Mouse (Mus musculus): ENCODE results near the gene Ino80e. TPM values are rescaled to one million over a fixed set of nuclear protein-coding genes. Genes with fewer than 3 reads are reported as not detected.

The Ino80e gene
- polyA plus RNA-seq, 1 experiment from 2014 or later: 94.9 TPM

DNA sequence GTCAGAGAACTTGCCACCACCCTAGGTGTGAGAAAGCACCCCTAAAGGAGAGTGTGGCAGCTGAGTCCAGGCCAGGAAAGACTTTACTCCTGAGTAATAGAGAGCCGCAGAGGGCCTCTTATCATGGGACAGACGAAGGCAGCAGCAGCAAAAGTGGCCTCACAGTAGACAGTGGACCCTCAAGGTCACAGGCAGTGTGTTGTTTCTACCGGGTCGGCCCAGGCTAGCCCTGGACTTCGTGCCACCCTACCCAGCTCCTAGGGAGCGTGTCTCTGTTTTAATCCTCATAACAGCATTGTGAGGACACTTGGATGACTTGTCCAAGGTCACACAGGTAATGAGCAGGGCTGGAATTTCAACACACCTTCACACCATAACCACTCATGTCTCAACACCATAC lies 12.0 kb downstream of the Ino80e start:
- peaks cover 34% of the 10 kb centered on the region for H3K36me3 ChIP-seq (ENCODE audit: poor library complexity, severe bottlenecking)
- H3K4me1 ChIP-seq: peaks cover 21% of the 10 kb centered on the region
- 84% methylated on average over 6 of the region's 6 CpGs for WGBS
- no peak overlapping the region for H3K27ac ChIP-seq
- H3K4me2 ChIP-seq: no peak overlapping the region
- H3K9me3 ChIP-seq (replicated peaks): no peaks in the 10 kb centered on the region
- ATAC-seq: no peak
- peaks cover 17% of the 10 kb centered on the region for H3K27me3 ChIP-seq
- no peak overlapping the region for H3K9ac ChIP-seq
- H3K4me3 ChIP-seq: no peak overlapping the region

DNA sequence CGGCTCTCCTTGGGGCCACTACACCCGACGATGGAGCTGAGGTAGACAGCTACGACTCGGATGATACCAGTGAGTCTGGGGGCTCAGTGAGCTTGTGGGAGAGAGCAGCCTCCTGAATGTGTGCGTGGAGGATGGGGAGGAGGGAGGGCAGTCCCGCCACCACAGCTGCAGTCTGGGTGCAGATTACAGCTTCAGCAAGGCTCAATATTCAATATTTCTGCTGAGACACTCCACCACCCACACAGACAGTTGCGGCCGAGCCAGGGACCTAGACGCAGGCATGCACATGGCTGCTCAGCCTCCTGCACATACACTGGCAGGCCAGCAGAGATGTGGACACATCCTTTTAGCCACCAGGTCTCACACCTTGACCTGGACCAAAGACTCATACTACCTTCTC lies 13.4 kb downstream of the Ino80e start:
- ATAC-seq: 0 out of 2 replicates have a peak, but pooled peaks have one; percentile 9
- 23% methylated on average over 10 of the region's 10 CpGs for WGBS

DNA sequence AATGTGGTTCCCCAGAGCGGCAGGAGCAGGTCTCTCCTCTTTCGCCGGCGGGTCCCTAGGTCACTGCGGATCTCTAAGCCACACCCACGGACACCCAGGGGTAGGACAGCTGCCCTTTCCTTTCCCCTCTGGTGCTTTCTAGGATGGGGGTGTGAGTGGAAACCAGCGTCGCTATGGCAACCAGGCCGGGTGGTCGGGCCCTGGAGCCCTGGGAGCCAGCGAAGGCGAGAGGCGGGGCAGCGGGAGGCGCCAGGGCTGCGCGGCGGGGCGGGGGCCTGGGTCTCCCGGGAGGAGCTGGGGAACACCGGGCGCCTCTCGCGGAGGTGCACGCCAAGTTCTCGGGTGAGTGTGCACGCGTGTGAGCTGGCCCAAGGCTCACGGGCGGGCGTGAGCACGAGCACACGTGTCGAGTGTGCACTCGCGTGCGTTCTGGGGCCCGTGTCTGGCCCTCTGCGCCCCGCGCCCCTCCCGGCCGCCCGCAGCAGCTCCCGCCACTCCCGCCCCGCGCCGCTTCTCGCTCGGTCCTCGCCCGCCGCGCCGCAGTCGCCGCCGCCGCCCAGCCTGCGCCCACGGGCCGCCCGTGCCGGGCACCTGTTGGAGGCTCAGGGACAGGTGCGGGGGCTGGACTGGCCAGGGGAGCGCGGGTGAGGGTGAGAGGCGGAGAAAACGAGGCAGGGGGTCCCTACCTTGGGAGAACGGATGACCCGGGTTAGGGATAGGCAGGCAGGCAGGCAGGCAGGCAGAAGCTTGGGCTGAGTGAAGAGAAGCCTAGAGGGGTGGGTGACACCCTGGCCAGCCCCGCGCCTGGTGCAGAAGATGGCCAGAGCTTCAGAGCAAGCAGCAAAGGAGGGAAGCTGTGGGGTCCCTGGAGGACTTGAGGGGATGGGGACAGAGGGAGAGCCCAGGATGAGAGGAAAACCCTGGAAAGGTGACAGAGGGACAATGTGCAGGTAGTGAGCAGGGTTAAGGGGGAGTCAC lies 14.5 kb downstream of the Ino80e start:
- peaks cover 17% of the 10 kb centered on the region for H3K27me3 ChIP-seq

More for the DNA sequence above, 13.4 kb downstream of the Ino80e start:
- H3K4me2 ChIP-seq: peak overlapping the region; percentile 100
- peak overlapping the region; percentile 75 for H3K9ac ChIP-seq
- peak overlapping the region; percentile 58 for H3K4me3 ChIP-seq
- peaks cover 22% of the 10 kb centered on the region for H3K36me3 ChIP-seq (ENCODE audit: poor library complexity, severe bottlenecking)
- peaks cover 21% of the 10 kb centered on the region for H3K4me1 ChIP-seq
- no peaks in the 10 kb centered on the region for H3K9me3 ChIP-seq (replicated peaks)
- no peak overlapping the region for H3K27ac ChIP-seq
- peaks cover 17% of the 10 kb centered on the region for H3K27me3 ChIP-seq

DNA sequence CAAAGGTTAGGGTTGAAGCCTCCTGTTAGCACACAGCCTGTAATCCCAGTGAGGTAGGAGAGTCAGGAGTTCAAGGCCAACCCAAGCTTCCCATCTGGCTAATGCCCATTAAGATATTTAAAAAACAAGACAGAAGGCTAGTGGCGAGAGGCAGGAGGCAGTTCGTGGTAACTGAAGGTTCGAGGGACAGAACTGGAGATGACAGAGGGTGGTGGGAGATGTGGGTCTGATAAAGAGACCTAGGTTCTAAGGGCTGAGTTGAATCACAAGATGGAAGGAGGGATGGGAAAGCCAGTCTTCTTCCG lies 15.1 kb downstream of the Ino80e start, which contains the start of gene Doc2a:
Gene Doc2a, plus strand, starts transcription at position 301 of the 305 bp plus-strand sequence.
- peak within 1 kb of the TSS; percentile 58 for H3K4me3 ChIP-seq
- H3K4me2 ChIP-seq: peak within 1 kb of the TSS; percentile 100
- peaks cover 21% of the 10 kb centered on the region for H3K4me1 ChIP-seq
- H3K9ac ChIP-seq: peak within 1 kb of the TSS; percentile 75
- no peak within 1 kb of the TSS for H3K27ac ChIP-seq
- peaks cover 17% of the 10 kb centered on the region for H3K27me3 ChIP-seq
- H3K36me3 ChIP-seq (ENCODE audit: poor library complexity, severe bottlenecking): peaks cover 5% of the 10 kb centered on the region
- H3K9me3 ChIP-seq (replicated peaks): no peaks in the 10 kb centered on the region
- WGBS: 25% methylated on average over 4 of the region's 4 CpGs
- ATAC-seq: no peak

More for the DNA sequence above, 14.5 kb downstream of the Ino80e start:
- H3K9me3 ChIP-seq (replicated peaks): no peaks in the 10 kb centered on the region
- peaks cover 11% of the 10 kb centered on the region for H3K36me3 ChIP-seq (ENCODE audit: poor library complexity, severe bottlenecking)
- ATAC-seq: peak; percentile 52
- peak overlapping the region; percentile 100 for H3K4me2 ChIP-seq
- H3K27ac ChIP-seq: no peak overlapping the region
- peaks cover 21% of the 10 kb centered on the region for H3K4me1 ChIP-seq
- peak overlapping the region; percentile 58 for H3K4me3 ChIP-seq
- under 1% methylated on average over 60 of the region's 74 CpGs for WGBS
- H3K9ac ChIP-seq: peak overlapping the region; percentile 75

DNA sequence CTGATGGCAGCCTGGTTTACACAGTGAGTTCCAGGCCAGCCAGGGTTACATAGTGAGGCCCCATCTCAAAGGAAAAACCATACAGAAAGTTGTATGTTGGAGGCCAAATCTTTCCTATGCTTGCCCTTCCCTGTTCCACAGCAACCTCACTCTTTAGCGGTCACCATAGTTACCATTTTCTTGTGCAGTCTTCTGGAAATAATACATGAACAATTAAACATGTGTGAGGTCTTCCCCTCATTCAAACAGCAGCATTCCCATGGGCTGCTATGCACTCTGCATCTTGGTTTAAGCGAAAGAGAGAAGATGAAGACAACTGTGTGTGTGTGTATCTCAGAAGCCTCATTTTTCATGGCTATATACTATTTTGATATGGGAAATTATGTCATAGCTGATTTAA lies 16.7 kb downstream of the Ino80e start:
- no peaks in the 10 kb centered on the region for H3K9me3 ChIP-seq (replicated peaks)
- H3K27ac ChIP-seq: no peak overlapping the region
- 16% methylated on average over 2 of the region's 2 CpGs for WGBS
- ATAC-seq: no peak
- H3K36me3 ChIP-seq (ENCODE audit: poor library complexity, severe bottlenecking): no peaks in the 10 kb centered on the region
- H3K9ac ChIP-seq: no peak overlapping the region
- peaks cover 17% of the 10 kb centered on the region for H3K27me3 ChIP-seq
- H3K4me2 ChIP-seq: no peak overlapping the region
- no peak overlapping the region for H3K4me3 ChIP-seq
- H3K4me1 ChIP-seq: peaks cover 21% of the 10 kb centered on the region

DNA sequence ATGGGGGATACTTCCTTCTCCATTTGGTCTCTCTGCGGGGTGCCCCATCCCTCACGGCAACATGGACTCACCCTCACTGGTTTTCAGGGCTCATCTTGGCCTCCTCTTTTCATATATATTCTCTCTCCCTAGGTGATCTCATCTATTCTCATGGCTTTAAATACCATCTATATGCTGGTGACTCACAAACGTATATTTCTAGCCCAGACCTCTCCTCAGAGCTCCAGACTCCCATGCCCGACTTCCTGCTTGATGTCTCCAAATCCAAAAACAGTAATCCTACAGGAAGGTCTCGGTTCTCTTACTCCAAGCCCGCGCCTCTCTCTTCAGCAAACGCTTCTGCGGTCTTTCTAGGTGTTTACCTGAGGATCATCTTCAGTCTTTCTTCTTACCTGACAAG lies 18.9 kb downstream of the Ino80e start:
- no peak overlapping the region for H3K9ac ChIP-seq
- H3K27me3 ChIP-seq: peaks cover under 1% of the 10 kb centered on the region
- no peaks in the 10 kb centered on the region for H3K36me3 ChIP-seq (ENCODE audit: poor library complexity, severe bottlenecking)
- no peak overlapping the region for H3K4me3 ChIP-seq
- H3K27ac ChIP-seq: no peak overlapping the region
- no peak overlapping the region for H3K4me2 ChIP-seq
- WGBS: 84% methylated on average over 9 of the region's 9 CpGs
- peaks cover 12% of the 10 kb centered on the region for H3K4me1 ChIP-seq
- ATAC-seq: no peak
- no peaks in the 10 kb centered on the region for H3K9me3 ChIP-seq (replicated peaks)

DNA sequence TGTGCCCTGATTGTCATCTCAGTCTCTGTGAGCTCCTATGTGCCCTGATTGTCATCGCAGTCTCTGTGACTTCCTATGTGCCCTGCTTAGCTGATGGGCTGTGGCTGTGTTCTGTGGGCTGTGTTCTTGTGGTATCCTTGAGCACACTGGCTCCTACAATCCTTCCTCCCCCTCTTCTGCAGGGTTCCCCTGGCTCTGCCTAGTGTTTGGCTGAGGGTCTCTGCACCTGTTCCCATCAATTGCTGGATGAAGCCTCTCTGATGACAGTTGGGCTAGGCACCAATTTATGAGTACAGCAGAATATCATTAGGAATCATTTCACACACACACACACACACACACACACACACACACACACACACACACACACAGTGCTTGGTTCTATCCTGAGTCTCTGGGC lies 28.9 kb downstream of the Ino80e start:
- Histone ChIP-seq H3K4me3 (no peak overlapping the region), H3K4me1 (peaks cover 5% of the 10 kb centered on the region), H3K4me2 (no peak overlapping the region), H3K9me3 (replicated peaks) (no peaks in the 10 kb centered on the region), H3K27ac (no peak overlapping the region), H3K36me3 (ENCODE audit: poor library complexity, severe bottlenecking) (peaks cover 15% of the 10 kb centered on the region), H3K27me3 (no peaks in the 10 kb centered on the region), H3K9ac (no peak overlapping the region)
- WGBS: 96% methylated on average over 1 of the region's 1 CpGs
- ATAC-seq: no peak

DNA sequence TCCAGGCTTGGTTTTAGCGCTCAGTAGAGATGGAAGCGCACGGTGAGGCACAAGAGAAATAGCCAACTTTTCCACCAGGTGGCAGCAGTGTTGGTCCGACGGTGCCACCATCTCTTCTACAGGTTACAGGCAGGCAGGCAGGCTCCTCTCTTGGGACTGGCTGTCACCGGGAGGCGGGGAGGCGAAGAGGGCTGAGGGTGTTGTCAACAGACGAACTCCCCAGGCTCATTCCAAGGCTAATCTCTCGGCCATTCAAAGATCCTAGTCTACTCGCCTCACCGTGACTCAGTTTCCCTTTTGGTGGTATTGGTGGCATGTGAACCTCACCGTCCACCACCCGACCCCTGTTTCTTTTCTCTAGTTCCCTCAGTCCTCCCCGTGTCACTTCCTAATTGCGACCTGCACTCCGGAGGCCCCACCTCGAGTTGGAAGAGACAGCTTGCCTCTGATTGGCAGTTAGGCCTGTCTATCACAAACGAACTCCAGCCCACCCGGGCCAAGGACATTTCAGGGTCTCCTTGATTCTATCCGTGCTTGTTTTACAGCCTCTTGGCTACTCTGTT lies 30.1 kb downstream of the Ino80e start:
- Histone ChIP-seq H3K27me3 (no peaks in the 10 kb centered on the region), H3K36me3 (ENCODE audit: poor library complexity, severe bottlenecking) (peaks cover 15% of the 10 kb centered on the region), H3K27ac (no peak overlapping the region), H3K4me1 (peaks cover 10% of the 10 kb centered on the region), H3K9ac (peak overlapping the region; percentile 52), H3K4me2 (peak overlapping the region; percentile 66), H3K4me3 (peak overlapping the region; percentile 35), H3K9me3 (replicated peaks) (no peaks in the 10 kb centered on the region)
- 2% methylated on average over 21 of the region's 21 CpGs for WGBS
- peak; percentile 90 for ATAC-seq

DNA sequence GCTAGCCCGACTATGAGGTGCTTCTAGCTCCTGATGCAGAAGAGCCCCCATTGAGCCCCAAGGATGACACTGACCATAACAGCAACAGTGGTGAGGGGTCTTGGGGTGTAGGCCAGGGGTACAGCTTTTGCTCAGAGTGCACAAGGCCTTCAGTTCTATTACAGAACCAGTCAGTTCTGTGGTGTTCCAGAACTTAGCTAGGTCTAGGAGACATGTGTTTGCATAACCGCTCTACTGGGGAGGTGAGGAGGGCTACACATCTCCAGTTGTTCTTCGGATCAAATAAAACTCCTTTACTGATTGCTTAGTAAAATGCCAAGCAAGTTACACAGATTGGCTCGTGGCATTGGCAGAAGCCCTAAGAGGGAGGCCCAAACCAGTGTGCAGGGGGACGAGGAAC lies 30.6 kb downstream of the Ino80e start, which contains the start of gene 4930451I11Rik:
Gene 4930451I11Rik, minus strand, starts transcription at position 101 of the 400 bp plus-strand sequence.
- Histone ChIP-seq H3K4me1 (peaks cover 10% of the 10 kb centered on the region), H3K4me3 (peak within 1 kb of the TSS; percentile 35), H3K9me3 (replicated peaks) (no peaks in the 10 kb centered on the region), H3K4me2 (peak within 1 kb of the TSS; percentile 66), H3K36me3 (ENCODE audit: poor library complexity, severe bottlenecking) (peaks cover 15% of the 10 kb centered on the region), H3K27ac (peak within 1 kb of the TSS; percentile 31; the same call in 1 of the 2 replicates), H3K27me3 (no peaks in the 10 kb centered on the region), H3K9ac (peak within 1 kb of the TSS; percentile 52)
- peak; percentile 22 for ATAC-seq
- WGBS: 59% methylated on average over 5 of the region's 5 CpGs

DNA sequence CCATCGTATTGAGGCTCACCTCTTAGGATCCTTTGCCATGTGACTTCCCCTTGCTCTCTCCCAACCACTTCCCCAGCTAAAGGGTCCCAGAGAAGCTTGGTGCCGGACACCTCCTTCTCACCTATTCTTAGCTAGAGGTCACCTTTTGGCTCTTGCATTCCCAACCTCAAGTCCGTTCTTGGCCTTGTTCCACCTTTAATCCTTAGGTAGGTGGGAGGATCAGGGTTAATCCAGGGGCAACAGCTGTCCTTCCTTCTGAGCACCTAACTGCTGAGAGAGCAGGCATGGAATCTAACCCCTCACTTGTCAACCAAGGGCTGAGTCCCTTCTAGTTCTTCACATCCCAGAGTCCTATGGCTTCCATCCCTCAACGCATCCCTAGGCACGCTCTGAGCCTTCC lies 36.2 kb downstream of the Ino80e start:
- ATAC-seq: no peak
- Histone ChIP-seq H3K36me3 (ENCODE audit: poor library complexity, severe bottlenecking) (peaks cover 15% of the 10 kb centered on the region), H3K4me1 (peaks cover 46% of the 10 kb centered on the region), H3K27me3 (no peaks in the 10 kb centered on the region), H3K27ac (no peak overlapping the region), H3K9ac (0 out of 2 replicates have a peak overlapping the region, but pooled peaks have one; percentile 16), H3K4me2 (peak overlapping the region; percentile 76; the same call in 1 of the 2 replicates), H3K9me3 (replicated peaks) (no peaks in the 10 kb centered on the region), H3K4me3 (no peak overlapping the region)
- 78% methylated on average over 5 of the region's 5 CpGs for WGBS

DNA sequence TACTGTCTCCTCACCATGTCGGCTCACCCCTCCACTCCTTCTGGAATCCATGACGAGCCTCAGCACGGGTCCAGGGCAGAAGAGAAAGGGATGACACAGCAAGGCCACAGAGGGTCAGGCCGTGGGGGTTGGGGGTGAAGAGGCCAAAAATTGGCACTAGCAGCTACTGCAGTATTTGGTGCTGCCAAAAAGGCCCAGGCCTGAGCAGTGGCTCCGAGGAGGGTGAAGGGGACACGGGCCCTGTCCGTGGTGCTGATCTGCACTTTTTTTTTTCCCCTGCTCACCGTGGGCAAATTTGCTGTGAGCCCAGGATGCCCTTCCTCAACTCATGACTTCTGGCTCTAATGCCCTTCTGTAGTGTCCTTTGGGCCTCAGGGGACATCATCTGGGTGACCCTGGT lies 36.8 kb downstream of the Ino80e start:
- H3K36me3 ChIP-seq (ENCODE audit: poor library complexity, severe bottlenecking): peaks cover 15% of the 10 kb centered on the region
- no peak overlapping the region for H3K9ac ChIP-seq
- no peak overlapping the region for H3K27ac ChIP-seq
- H3K27me3 ChIP-seq: no peaks in the 10 kb centered on the region
- ATAC-seq: no peak
- peak overlapping the region; percentile 76 for H3K4me2 ChIP-seq
- H3K4me1 ChIP-seq: peaks cover 46% of the 10 kb centered on the region
- 27% methylated on average over 8 of the region's 8 CpGs for WGBS
- no peaks in the 10 kb centered on the region for H3K9me3 ChIP-seq (replicated peaks)
- no peak overlapping the region for H3K4me3 ChIP-seq

DNA sequence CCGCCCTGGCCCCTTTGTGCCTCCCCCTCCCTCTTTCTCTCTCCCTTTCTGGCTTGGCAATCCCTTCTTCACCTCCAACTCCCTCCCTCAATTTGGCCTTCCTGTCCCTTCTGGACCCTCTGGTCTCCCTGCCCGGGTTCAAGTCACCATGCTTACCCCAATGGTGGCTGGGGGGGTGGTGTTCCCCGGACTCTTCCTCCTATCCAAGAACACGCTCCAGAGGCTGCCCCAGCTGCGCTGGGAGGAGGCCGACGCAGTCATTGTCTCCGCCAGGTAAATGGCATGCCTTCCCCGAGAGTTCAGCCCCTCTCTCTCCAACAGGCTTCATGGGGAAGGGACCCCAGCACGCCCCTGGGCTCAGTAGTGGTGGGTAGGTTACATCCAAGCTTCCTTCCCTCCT lies 38.2 kb downstream of the Ino80e start:
- H3K4me2 ChIP-seq: peak overlapping the region; percentile 76
- peaks cover 5% of the 10 kb centered on the region for H3K36me3 ChIP-seq (ENCODE audit: poor library complexity, severe bottlenecking)
- peak overlapping the region; percentile 83 for H3K9ac ChIP-seq
- peaks cover 46% of the 10 kb centered on the region for H3K4me1 ChIP-seq
- no peak for ATAC-seq
- peak overlapping the region; percentile 69 for H3K4me3 ChIP-seq
- H3K27me3 ChIP-seq: no peaks in the 10 kb centered on the region
- peak overlapping the region; percentile 78 for H3K27ac ChIP-seq
- H3K9me3 ChIP-seq (replicated peaks): no peaks in the 10 kb centered on the region; the same call in 1 of the 2 replicates
- 4% methylated on average over 10 of the region's 10 CpGs for WGBS
